Mouse (Mus musculus) spleen, adult 2 months (tissue): ENCODE data around the gene Pdk2. TPM values are rescaled to one million over a fixed set of nuclear protein-coding genes. Genes with fewer than 3 reads are reported as not detected.

Source experiments
- DNase-seq, 2 experiments: peaks; one replicate each; pipeline versions ENCODE4 v3.0.0 to v3.0.0-alpha.2; 2012 to 2021; ENCODE audit warnings: low spot score in 2 of 2, low read depth in 1 of 2
- H3K27ac ChIP-seq: fragments of 200-500 bp; 2 replicates; pipeline ENCODE4 v1.5.1; 2012; ENCODE audit warnings: low read length, inconsistent platforms; ENCODE audit not compliant: insufficient read depth
- H3K27me3 ChIP-seq: fragments of 200-500 bp; 2 replicates; pipeline ENCODE4 v1.6.1; 2012; ENCODE audit warnings: mild to moderate bottlenecking, moderate library complexity, low read length, inconsistent platforms; ENCODE audit not compliant: control insufficient read depth, insufficient read depth
- H3K36me3 ChIP-seq: fragments of 200-500 bp; 2 replicates; pipeline ENCODE4 v1.6.1; 2012; ENCODE audit warnings: mild to moderate bottlenecking, low read length, inconsistent platforms; ENCODE audit not compliant: control insufficient read depth, insufficient read depth
- H3K4me1 ChIP-seq: fragments of 200-500 bp; 2 replicates; pipeline ENCODE4 v1.6.1; 2011; ENCODE audit warnings: inconsistent platforms; ENCODE audit not compliant: control insufficient read depth, insufficient read depth, insufficient read length
- H3K4me3 ChIP-seq: fragments of 200-500 bp; 2 replicates; pipeline ENCODE4 v1.5.1; 2011; ENCODE audit warnings: mild to moderate bottlenecking, inconsistent platforms; ENCODE audit not compliant: insufficient read depth, insufficient read length; ENCODE audit errors: extremely low read depth
- CTCF ChIP-seq: fragments of 200-500 bp; IDR thresholded peaks from 2 replicates; pipeline ENCODE4 v1.5.1; 2011; ENCODE audit warnings: mild to moderate bottlenecking, inconsistent platforms; ENCODE audit not compliant: insufficient read depth, insufficient read length, insufficient replicate concordance; ENCODE audit errors: extremely low read depth
- POLR2A ChIP-seq: fragments of 200-500 bp; IDR thresholded peaks from 2 replicates; pipeline ENCODE4 v1.6.1; 2011; ENCODE audit warnings: low read depth, low read length, inconsistent platforms
- WGBS: fragments of 180-500 bp; shearing (Covaris S2); methylation state at CpG from one replicate; pipeline ENCODE4 v1.1.7; 2018; 5-methylcytosine and 5-hydroxymethylcytosine counted together
- polyA plus RNA-seq: library from polyadenylated mRNA; depleted of rRNA; stranded (reverse); fragments of >200 nt; gene quantifications from 2 replicates; pipeline ENCODE4 v1.2.3, GENCODE M21; 2012

Gene Pdk2
- polyA plus RNA-seq, 1 experiment, result 13.8 TPM

GRCm38 (mm10) chr11:95010141-95010739 is 30.9 kb downstream of the Pdk2 start:
- Histone ChIP-seq H3K27ac (peak overlapping the region; percentile 25; the same call in 1 of the 2 replicates), H3K27me3 (peaks cover 10% of the 10 kb centered on the region), H3K36me3 (peaks cover 5% of the 10 kb centered on the region; the same call in 1 of the 2 replicates), H3K4me3 (peak overlapping the region; percentile 59), H3K4me1 (peaks cover 16% of the 10 kb centered on the region; the same call in 1 of the 2 replicates)
- 17% methylated on average over 37 of the region's 40 CpGs for WGBS
- no peak for DNase-seq
- TF ChIP-seq CTCF (no peak), POLR2A (no peak)

- Histone ChIP-seq H3K27me3 (peaks cover 10% of the 10 kb centered on the region), H3K27ac (peak within 1 kb of the TSS; percentile 25; the same call in 1 of the 2 replicates), H3K36me3 (peaks cover 7% of the 10 kb centered on the region), H3K4me1 (peaks cover 16% of the 10 kb centered on the region; the same call in 1 of the 2 replicates), H3K4me3 (peak within 1 kb of the TSS; percentile 59)
- TF ChIP-seq CTCF (no peak), POLR2A (no peak)
- DNase-seq, result no peak
- under 1% methylated on average over 21 of the region's 32 CpGs for WGBS
Observed at GRCm38 (mm10) chr11:95009629-95010014, 31.5 kb downstream of the Pdk2 start, which contains the start of gene Samd14. Gene Samd14, plus strand, starts transcription at chr11:95009879.

DNA sequence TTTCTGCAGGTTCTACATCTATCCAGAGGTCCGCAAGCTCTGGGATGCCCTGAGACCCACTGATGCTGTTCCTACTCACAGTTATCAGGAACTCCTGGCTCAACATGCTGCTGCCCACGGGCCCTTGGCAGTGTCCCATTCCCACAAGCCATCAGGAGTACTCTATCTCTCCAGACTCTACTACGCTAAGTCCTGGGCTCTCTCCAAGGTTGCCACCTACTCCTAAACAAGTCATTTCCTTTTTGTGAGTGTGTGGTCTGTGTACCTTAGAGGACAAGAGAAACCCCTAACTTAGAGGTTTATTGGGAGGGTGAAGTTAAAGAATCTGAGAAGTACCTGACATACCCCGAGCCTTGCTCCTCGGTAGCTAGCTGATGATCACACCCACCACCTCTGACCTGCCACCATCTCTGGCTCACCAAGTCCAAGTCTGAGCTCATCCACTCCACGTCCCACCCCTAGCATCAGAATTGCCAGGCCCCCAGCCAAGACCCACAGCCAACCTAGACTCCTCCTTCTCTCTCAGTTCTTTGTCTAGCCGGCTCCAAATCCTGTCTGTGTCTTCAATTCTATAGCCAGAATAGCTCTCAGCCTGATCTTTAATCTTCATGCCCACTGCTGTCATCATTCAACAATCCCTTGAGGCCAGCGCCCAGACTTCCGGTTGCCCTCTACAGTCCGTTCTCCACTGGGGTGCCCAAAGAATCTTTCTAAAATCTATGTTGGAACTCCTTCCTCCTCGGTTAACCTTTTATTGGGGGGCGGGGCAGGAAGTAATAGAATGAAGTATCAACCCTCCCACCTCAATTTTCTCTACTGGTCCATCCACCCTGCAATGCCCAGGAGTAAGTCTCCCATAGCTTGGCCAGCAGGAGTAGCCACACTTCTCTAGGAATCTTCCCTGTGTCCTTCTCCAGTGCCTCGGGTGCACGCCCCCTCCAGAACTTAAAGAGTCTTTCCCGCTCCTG is 32.2 kb downstream of the Pdk2 start:
- peak overlapping the region; percentile 59 for H3K4me3 ChIP-seq
- WGBS, result 27% methylated on average over 15 of the region's 15 CpGs
- H3K27ac ChIP-seq, result 0 out of 2 replicates have a peak overlapping the region, but pooled peaks have one; percentile 17

GRCm38 (mm10) chr11:95007418-95007817 is 33.7 kb downstream of the Pdk2 start:
- Histone ChIP-seq H3K4me3 (no peak overlapping the region), H3K4me1 (peaks cover 16% of the 10 kb centered on the region; the same call in 1 of the 2 replicates), H3K27ac (no peak overlapping the region), H3K36me3 (peaks cover 11% of the 10 kb centered on the region), H3K27me3 (peaks cover 10% of the 10 kb centered on the region)
- TF ChIP-seq POLR2A (no peak), CTCF (no peak)
- no peak for DNase-seq
- 16% methylated on average over 3 of the region's 3 CpGs for WGBS

More for the DNA sequence above, 32.2 kb downstream of the Pdk2 start:
- Histone ChIP-seq H3K36me3 (peaks cover 8% of the 10 kb centered on the region), H3K27me3 (peaks cover 10% of the 10 kb centered on the region), H3K4me1 (peaks cover 16% of the 10 kb centered on the region; the same call in 1 of the 2 replicates)
- TF ChIP-seq POLR2A (no peak), CTCF (no peak)
- DNase-seq, result no peak

GRCm38 (mm10) chr11:95006525-95007219 is 34.5 kb downstream of the Pdk2 start:
- no peak overlapping the region for H3K27ac ChIP-seq
- peak in 1 of 2 experiments; percentile 83 for DNase-seq
- no peak for TF ChIP-seq CTCF
- no peak; the same call in 1 of the 2 replicates for TF ChIP-seq POLR2A
- WGBS, result 2% methylated on average over 27 of the region's 27 CpGs
- H3K4me3 ChIP-seq, result peak overlapping the region; percentile 57
- peaks cover 18% of the 10 kb centered on the region for H3K36me3 ChIP-seq
- peaks cover 10% of the 10 kb centered on the region for H3K27me3 ChIP-seq
- H3K4me1 ChIP-seq, result peaks cover 16% of the 10 kb centered on the region; the same call in 1 of the 2 replicates

DNA sequence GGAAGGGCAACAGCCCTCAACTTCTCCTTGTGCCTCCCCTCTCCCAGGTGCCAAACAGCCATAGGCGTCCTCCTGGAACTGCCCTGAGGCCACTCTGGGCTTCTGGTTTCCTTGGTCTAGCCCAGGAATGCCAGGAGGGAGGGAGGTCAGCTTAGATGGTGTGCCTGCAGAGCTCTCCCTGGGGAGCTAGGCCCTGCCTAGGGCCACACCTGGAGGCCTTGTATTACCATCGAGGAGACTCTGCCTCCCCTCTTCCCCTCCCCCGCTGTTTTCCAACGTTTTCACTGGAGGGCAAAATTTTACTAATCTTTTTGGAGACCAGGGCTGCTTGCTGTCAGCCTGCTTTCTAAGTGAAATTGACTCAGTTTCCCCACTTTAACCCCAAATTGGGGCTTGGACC is 35.1 kb downstream of the Pdk2 start:
- peaks cover 20% of the 10 kb centered on the region for H3K36me3 ChIP-seq
- H3K4me1 ChIP-seq, result peaks cover 18% of the 10 kb centered on the region; the same call in 1 of the 2 replicates
- 50% methylated on average over 4 of the region's 4 CpGs for WGBS
- no peak overlapping the region for H3K27ac ChIP-seq
- H3K4me3 ChIP-seq, result no peak overlapping the region
- no peak for TF ChIP-seq CTCF
- TF ChIP-seq POLR2A, result no peak
- peaks cover 10% of the 10 kb centered on the region for H3K27me3 ChIP-seq
- no peak for DNase-seq
